Mouse (Mus musculus) erythroblast, embryonic 14.5 days (primary cell): ENCODE measurements around the gene Adcy7.

Source experiments
- GATA1 ChIP-seq: IDR thresholded peaks from 2 replicates; pipeline ENCODE4 v1.6.1; 2012; ENCODE audit warnings: low read length, inconsistent platforms, mixed read lengths
- TAL1 ChIP-seq: IDR thresholded peaks from 3 replicates; pipeline ENCODE4 v1.6.1; 2012; ENCODE audit warnings: low read length, inconsistent platforms, mixed read lengths

GRCm38 (mm10) chr8:88321387-88321786 is 49.2 kb downstream of the Adcy7 start:
- TF ChIP-seq TAL1 = no peak
- TF ChIP-seq GATA1 = no peak
